Mouse (Mus musculus) neutrophil, adult 59 days (primary cell): ENCODE measurements around the gene Cd3g. TPM values are rescaled to one million over a fixed set of nuclear protein-coding genes. Genes with fewer than 3 reads are reported as not detected.

ENCODE experiments used
- total RNA-seq, 2 experiments: library from RNA; stranded (reverse); gene quantifications; 1 replicate in 1 of 2; 2 replicates in 1 of 2; pipeline ENCODE4 v1.2.4; 2023

Gene Cd3g
- total RNA-seq, result 1 to 10 TPM; 1.0 to 1.3 TPM

DNA sequence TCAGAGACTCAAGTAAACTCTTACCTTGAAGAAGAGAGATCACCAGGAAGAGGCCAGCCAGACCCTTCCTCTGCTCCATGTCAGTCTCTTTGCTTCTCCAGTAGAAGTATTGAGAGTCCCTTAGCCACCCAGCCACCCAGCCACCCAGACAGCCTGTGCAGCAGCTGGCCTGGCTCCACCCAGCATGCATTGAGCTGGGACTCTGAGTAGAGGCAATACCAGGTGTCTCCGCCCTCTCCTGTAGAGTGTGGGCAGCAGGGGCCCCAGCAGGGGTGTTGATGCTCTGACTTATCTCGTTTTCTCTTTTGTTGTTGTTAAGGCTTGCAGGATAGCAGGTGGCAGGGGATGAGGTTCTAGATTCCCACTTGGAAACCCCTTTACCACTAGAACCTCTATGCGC is at the start of gene Cd3g:
Gene Cd3g (minus strand): TSS at position 190 of the 400 bp plus-strand sequence.

GRCm38 (mm10) chr9:45009180-45010078 is 29.2 kb upstream of the Cd3g start, which contains the start of gene Cd3e:
Cd3e (minus strand) TSS chr9:45009627.

GRCm38 (mm10) chr9:44981676-44982075 is 1.4 kb upstream of the Cd3g start, which contains the start of gene Cd3d:
Cd3d (plus strand) TSS chr9:44981786.

DNA sequence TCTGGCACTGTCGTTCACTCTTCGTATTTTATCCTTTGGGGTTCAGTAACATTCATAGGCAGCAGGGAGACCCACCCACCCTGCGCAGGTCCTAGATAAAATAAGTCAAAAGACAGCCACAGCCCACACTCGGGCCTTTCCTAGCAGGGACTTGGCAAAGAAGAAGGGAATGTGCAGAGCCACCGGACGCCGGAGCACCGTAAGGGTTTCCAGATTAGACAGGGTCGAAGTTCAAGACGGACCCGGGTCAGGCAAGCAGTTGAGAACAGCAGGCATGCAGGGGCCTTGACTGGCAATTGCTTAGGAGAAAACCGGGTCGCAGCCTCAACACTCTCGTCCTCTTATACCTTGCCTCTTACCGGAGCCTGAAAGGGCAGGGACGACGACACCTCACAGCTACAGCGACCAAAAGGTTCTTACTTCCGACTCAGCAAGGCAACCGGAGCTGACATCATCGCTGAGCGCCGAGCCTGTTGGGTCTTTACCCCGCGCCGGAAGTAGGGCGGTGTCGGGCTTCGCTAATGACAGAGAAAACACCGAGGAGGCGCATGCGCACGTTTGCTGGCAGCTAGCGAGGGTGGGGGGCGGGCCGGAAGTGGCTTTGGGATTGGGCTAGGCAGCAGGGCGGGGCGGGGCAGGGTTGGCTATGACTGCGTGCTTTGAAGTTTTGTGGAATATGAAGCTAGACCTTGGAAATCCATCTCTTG is 15.0 kb downstream of the Cd3g start, which contains the start of gene Ube4a:
Gene Ube4a (minus strand): TSS at position 475 of the 707 bp plus-strand sequence.

GRCm38 (mm10) chr9:44920374-44921122 is 59.7 kb downstream of the Cd3g start, which contains the start of gene Atp5l:
Atp5l (minus strand) TSS chr9:44920742.

Other genes starting within 250 kb of the Cd3g start
- 1 to 10 TPM; 1.6 to 2.0 TPM for gene Phldb1, start 245.2 kb downstream of the Cd3g start, total RNA-seq
- 10 to 100 TPM; 86.7 to 98.8 TPM for gene Arcn1, start 212.6 kb downstream of the Cd3g start, total RNA-seq
- gene Ift46, start 212.5 kb downstream of the Cd3g start, total RNA-seq, result 10 to 100 TPM; 21.7 to 26.3 TPM
- gene Tmem25, start 181.1 kb downstream of the Cd3g start, total RNA-seq, result 1 to 10 TPM in 1 of 2 experiments, under 1 TPM in 1; 0.47 to 2.6 TPM
- under 1 TPM; 0.75 to 0.82 TPM for gene Ttc36, start 177.4 kb downstream of the Cd3g start, total RNA-seq
- 10 to 100 TPM; 35.4 to 40.9 TPM for gene Kmt2a, start 99.1 kb downstream of the Cd3g start, total RNA-seq
- 100 to 1,000 TPM; 196 to 198 TPM for gene Atp5l, start 59.7 kb downstream of the Cd3g start, total RNA-seq
- gene Ube4a, start 14.8 kb downstream of the Cd3g start, total RNA-seq, result 10 to 100 TPM; 70.0 to 75.4 TPM
- 100 to 1,000 TPM; 101 to 146 TPM for gene Cd3d, start 1.4 kb upstream of the Cd3g start, total RNA-seq
- gene Cd3e, start 29.2 kb upstream of the Cd3g start, total RNA-seq, result under 1 TPM; 0.35 to 0.58 TPM
- under 1 TPM; 0.11 to 0.44 TPM for gene Mpzl2, start 59.4 kb upstream of the Cd3g start, total RNA-seq
- gene Mpzl3, start 74.8 kb upstream of the Cd3g start, total RNA-seq, result 10 to 100 TPM in 1 of 2 experiments, 1 to 10 TPM in 1; 8.4 to 14.5 TPM
- 100 to 1,000 TPM in 1 of 2 experiments, 10 to 100 TPM in 1; 98.4 to 104 TPM for gene Jaml, start 98.8 kb upstream of the Cd3g start, total RNA-seq
- gene Scn2b, start 137.4 kb upstream of the Cd3g start, total RNA-seq, result 1 to 10 TPM; 1.2 to 1.3 TPM
- gene Scn4b, start 158.0 kb upstream of the Cd3g start, total RNA-seq, result under 1 TPM in 1 of 2 experiments, not detected in 1; 0.40 TPM
- under 1 TPM in 1 of 2 experiments, not detected in 1; 0.79 TPM for gene BC049352, start 201.6 kb upstream of the Cd3g start, total RNA-seq
- under 1 TPM in 1 of 2 experiments, not detected in 1; 0.18 TPM for gene Tmprss4, start 223.7 kb upstream of the Cd3g start, total RNA-seq